Mouse (Mus musculus) embryo, embryonic 9.5 days (tissue): Measurements from ENCODE around the gene Jtb.
A peak's percentile ranks its signal among the peaks of the same experiment; 100 is the strongest.

ENCODE experiments used
- DNase-seq: peaks from one replicate; pipeline ENCODE4 v3.0.0-alpha.2; 2017; ENCODE audit errors: extremely low spot score

Gene Jtb

GRCm38 (mm10) chr3:90231507-90232333 lies at the start of gene Jtb:
Gene Jtb, plus strand, starts transcription at chr3:90231597.
- DNase-seq = peak; percentile 91

GRCm38 (mm10) chr3:90183581-90183980 lies 47.8 kb upstream of the Jtb start:
- DNase-seq = no peak

- no peak for DNase-seq
These were observed 40.4 kb upstream of the Jtb start for GRCm38 (mm10) chr3:90190859-90191510.

- no peak for DNase-seq
These were observed 36.6 kb upstream of the Jtb start for GRCm38 (mm10) chr3:90194759-90195158.

GRCm38 (mm10) chr3:90195644-90196043 lies 35.8 kb upstream of the Jtb start:
- no peak for DNase-seq

- DNase-seq = no peak
These were observed 33.8 kb upstream of the Jtb start for GRCm38 (mm10) chr3:90197548-90197947.

- DNase-seq = no peak
These were observed 28.5 kb upstream of the Jtb start for GRCm38 (mm10) chr3:90202884-90203283.

- no peak for DNase-seq
These were observed 27.8 kb upstream of the Jtb start for GRCm38 (mm10) chr3:90203619-90204018.

- DNase-seq = no peak
These were observed 26.8 kb upstream of the Jtb start for GRCm38 (mm10) chr3:90204582-90204981.

- DNase-seq = no peak
These were observed 22.7 kb upstream of the Jtb start for GRCm38 (mm10) chr3:90208662-90209061.

GRCm38 (mm10) chr3:90209908-90210566 lies 21.4 kb upstream of the Jtb start:
- DNase-seq = no peak

GRCm38 (mm10) chr3:90211475-90212398 lies 19.7 kb upstream of the Jtb start:
- no peak for DNase-seq

GRCm38 (mm10) chr3:90212723-90213122 lies 18.7 kb upstream of the Jtb start:
- DNase-seq = no peak

GRCm38 (mm10) chr3:90213377-90213866 lies 18.0 kb upstream of the Jtb start, which contains the start of the genes Rps27 and Rab13:
Gene Rps27, minus strand, starts transcription at chr3:90213651.
Gene Rab13, plus strand, starts transcription at chr3:90213695.
- DNase-seq = peak; percentile 92

- no peak for DNase-seq
These were observed 17.3 kb upstream of the Jtb start for GRCm38 (mm10) chr3:90213956-90214684.

- no peak for DNase-seq
These were observed 15.5 kb upstream of the Jtb start for GRCm38 (mm10) chr3:90215825-90216380.

GRCm38 (mm10) chr3:90220088-90220487 lies 11.3 kb upstream of the Jtb start:
- DNase-seq = peak; percentile 61

GRCm38 (mm10) chr3:90220531-90220951 lies 10.9 kb upstream of the Jtb start:
- peak; percentile 82 for DNase-seq

GRCm38 (mm10) chr3:90221123-90221522 lies 10.3 kb upstream of the Jtb start:
- DNase-seq = no peak

GRCm38 (mm10) chr3:90222455-90222854 lies 8.9 kb upstream of the Jtb start:
- no peak for DNase-seq
